Mouse (Mus musculus) forebrain, embryonic 13.5 days (tissue): ENCODE results near the gene Gsc2. TPM values are rescaled to one million over a fixed set of nuclear protein-coding genes. Genes with fewer than 3 reads are reported as not detected.

ENCODE experiments used
- ATAC-seq: fragments of 200-750 bp; cut with Nextera tagmentation; 2 replicates; pipeline ENCODE4 v1.8.0; 2017
- H3K27ac ChIP-seq: fragments of 300-500 bp; sonication (generic); 2 replicates; pipeline ENCODE4 v1.5.1; 2015; ENCODE audit warnings: inconsistent platforms, mild to moderate bottlenecking, moderate library complexity
- H3K27me3 ChIP-seq: fragments of 300-500 bp; sonication (generic); 2 replicates; pipeline ENCODE4 v1.6.1; 2015; ENCODE audit warnings: mild to moderate bottlenecking, inconsistent platforms
- H3K36me3 ChIP-seq: fragments of 300-500 bp; sonication (generic); 2 replicates; pipeline ENCODE4 v1.6.1; 2015; ENCODE audit warnings: mild to moderate bottlenecking, inconsistent platforms; ENCODE audit not compliant: poor library complexity, severe bottlenecking
- H3K4me1 ChIP-seq: fragments of 300-500 bp; sonication (generic); 2 replicates; pipeline ENCODE4 v1.6.1; 2015; ENCODE audit warnings: inconsistent platforms
- H3K4me2 ChIP-seq: fragments of 300-500 bp; sonication (generic); 2 replicates; pipeline ENCODE4 v1.6.1; 2015; ENCODE audit warnings: inconsistent platforms, mild to moderate bottlenecking, moderate library complexity
- H3K4me3 ChIP-seq: fragments of 300-500 bp; sonication (generic); 2 replicates; pipeline ENCODE4 v1.5.1; 2015; ENCODE audit warnings: mild to moderate bottlenecking, inconsistent platforms
- H3K9ac ChIP-seq: fragments of 300-500 bp; sonication (generic); 2 replicates; pipeline ENCODE4 v1.6.1; 2015; ENCODE audit warnings: mild to moderate bottlenecking, inconsistent platforms
- H3K9me3 ChIP-seq: fragments of 300-500 bp; sonication (generic); replicated peaks from 2 replicates; pipeline ENCODE4 v1.6.1; 2016; ENCODE audit warnings: inconsistent platforms
- WGBS: fragments of 180-500 bp; shearing (Covaris S2); methylation state at CpG from one replicate; pipeline ENCODE4 v1.1.7; 2015; 5-methylcytosine and 5-hydroxymethylcytosine counted together
- polyA plus RNA-seq: library from polyadenylated mRNA; unstranded; fragments of >200 nt; fragmentation: Nextera tagmentation; extraction: Ambion mirVana; gene quantifications from 2 replicates; pipeline ENCODE4 v1.2.1, GENCODE M21; 2015

Gene Gsc2
- polyA plus RNA-seq, 1 experiment from 2014 or later = 0.32 TPM

DNA sequence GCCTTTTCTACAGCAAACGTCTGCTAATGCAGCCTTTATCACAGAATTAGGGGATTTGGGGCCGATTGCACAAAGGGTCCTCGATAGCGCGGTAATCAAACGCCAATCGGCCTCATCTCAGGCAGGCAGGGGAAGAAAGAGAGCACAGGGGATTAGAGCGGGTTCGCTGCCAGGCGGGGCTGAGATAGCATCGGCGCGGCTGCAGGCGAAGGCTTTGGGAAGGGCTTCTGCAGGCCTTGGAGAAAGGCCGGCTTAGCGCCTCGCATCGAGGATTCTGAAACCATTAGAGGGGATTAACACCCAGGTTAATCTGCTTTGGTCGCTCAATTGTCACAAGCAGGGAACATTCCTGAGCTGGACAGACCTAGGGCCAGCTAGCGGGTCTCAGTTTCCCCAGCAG is 5.7 kb upstream of the Gsc2 start:
- peaks cover 29% of the 10 kb centered on the region for H3K4me1 ChIP-seq
- H3K9me3 ChIP-seq = no peaks in the 10 kb centered on the region
- peaks cover 10% of the 10 kb centered on the region for H3K36me3 ChIP-seq
- ATAC-seq = no peak
- H3K9ac ChIP-seq = peak overlapping the region; percentile 49
- H3K27me3 ChIP-seq = peaks cover 38% of the 10 kb centered on the region
- H3K4me2 ChIP-seq = peak overlapping the region; percentile 98
- H3K27ac ChIP-seq = no peak overlapping the region
- no peak overlapping the region for H3K4me3 ChIP-seq
- WGBS = 4% methylated on average over 20 of the region's 20 CpGs

DNA sequence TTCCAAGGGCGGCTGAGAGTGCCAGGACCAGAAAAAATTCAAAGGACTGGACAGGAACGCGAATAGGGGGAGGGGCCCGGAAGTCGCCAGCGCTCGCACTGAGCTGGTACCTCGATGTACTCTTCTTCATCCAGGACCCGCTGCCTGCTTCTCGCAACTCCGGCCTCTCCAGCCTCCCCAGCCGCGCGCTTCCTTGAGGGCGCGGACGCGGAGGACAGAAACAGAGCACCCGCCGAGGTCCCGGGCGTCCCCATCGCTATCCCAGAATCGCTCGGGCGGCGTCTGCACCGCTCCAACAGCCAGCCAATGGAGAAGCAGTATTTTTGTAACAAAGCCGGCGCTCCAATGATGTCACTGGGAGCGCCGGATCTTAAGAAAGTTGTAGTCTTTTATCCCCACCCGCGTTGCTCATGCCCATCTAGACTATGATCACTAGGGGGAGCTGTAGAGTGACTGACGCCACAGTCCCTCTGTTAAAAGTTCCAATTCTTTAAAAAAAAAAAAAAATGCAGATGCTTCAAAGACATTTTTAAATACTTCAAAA is 3.7 kb downstream of the Gsc2 start, which contains the start of gene Ess2:
Gene Ess2 (minus strand): TSS at position 297 of the 544 bp plus-strand sequence.
- H3K9me3 ChIP-seq = no peaks in the 10 kb centered on the region
- under 1% methylated on average over 35 of the region's 35 CpGs for WGBS
- H3K36me3 ChIP-seq = peaks cover 34% of the 10 kb centered on the region
- peak within 1 kb of the TSS; percentile 52; the same call in 1 of the 2 replicates for H3K27ac ChIP-seq
- H3K4me2 ChIP-seq = peak within 1 kb of the TSS; percentile 97
- peaks cover 21% of the 10 kb centered on the region for H3K4me1 ChIP-seq
- H3K27me3 ChIP-seq = peaks cover 46% of the 10 kb centered on the region
- peak; percentile 97 for ATAC-seq
- peak within 1 kb of the TSS; percentile 78 for H3K4me3 ChIP-seq
- peak within 1 kb of the TSS; percentile 85 for H3K9ac ChIP-seq

DNA sequence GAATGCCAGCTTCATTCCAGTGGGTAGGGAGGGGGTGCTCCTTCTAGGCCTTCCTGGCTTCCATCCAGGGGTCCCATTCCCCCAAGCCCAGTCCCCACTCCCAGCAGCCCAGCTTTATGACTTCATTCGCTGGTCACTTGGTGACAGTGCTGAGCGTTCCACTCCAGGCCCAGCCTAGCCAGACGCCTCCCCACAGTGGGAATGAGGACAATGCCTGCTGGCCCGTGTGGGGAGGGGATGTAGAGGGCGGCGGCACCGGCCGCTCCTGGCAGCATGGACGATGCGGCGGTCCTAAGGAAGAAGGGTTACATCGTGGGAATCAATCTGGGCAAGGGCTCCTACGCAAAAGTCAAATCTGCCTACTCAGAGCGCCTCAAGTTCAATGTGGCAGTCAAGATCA is 16.4 kb downstream of the Gsc2 start, which contains the start of the genes Dgcr2 and Tssk2:
Gene Dgcr2 (minus strand): TSS at position 101 of the 400 bp plus-strand sequence.
Gene Tssk2 (plus strand): TSS at position 176 of the 400 bp plus-strand sequence.
- ATAC-seq = no peak
- 90% methylated on average over 14 of the region's 14 CpGs for WGBS
- peaks cover 52% of the 10 kb centered on the region for H3K36me3 ChIP-seq

DNA sequence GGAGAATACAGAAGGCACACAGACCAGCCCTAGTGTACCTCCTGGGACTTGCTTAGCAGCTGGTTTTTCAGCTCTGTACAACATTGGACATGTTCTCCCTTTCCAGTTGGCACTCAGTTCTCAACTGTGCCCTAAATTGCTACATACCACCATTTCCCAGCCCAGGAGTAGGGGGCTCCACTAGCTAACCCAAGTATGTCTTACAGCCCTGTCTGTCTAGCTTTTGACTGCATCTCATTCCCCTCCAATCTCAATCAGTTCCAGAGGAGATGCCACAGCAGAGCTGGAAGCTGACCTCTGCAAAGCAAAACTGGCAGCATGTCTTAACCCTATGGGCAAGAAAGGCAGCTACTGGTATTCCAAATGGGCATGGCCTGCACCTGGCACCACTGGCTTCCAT is 18.8 kb downstream of the Gsc2 start:
- no peak for ATAC-seq
- Histone ChIP-seq H3K9ac (no peak overlapping the region), H3K27ac (no peak overlapping the region), H3K36me3 (peaks cover 28% of the 10 kb centered on the region), H3K4me3 (no peak overlapping the region), H3K9me3 (no peaks in the 10 kb centered on the region), H3K27me3 (0 out of 2 replicates have a peak, but pooled peaks cover 3% of the 10 kb centered on the region), H3K4me1 (peaks cover 10% of the 10 kb centered on the region), H3K4me2 (no peak overlapping the region)

More for the DNA sequence above, 16.4 kb downstream of the Gsc2 start, which contains the start of the genes Dgcr2 and Tssk2:
- Histone ChIP-seq H3K9me3 (no peaks in the 10 kb centered on the region), H3K4me3 (no peak within 1 kb of the TSS), H3K27me3 (0 out of 2 replicates have a peak, but pooled peaks cover 3% of the 10 kb centered on the region), H3K9ac (no peak within 1 kb of the TSS), H3K4me1 (no peaks in the 10 kb centered on the region), H3K4me2 (no peak within 1 kb of the TSS), H3K27ac (no peak within 1 kb of the TSS)

DNA sequence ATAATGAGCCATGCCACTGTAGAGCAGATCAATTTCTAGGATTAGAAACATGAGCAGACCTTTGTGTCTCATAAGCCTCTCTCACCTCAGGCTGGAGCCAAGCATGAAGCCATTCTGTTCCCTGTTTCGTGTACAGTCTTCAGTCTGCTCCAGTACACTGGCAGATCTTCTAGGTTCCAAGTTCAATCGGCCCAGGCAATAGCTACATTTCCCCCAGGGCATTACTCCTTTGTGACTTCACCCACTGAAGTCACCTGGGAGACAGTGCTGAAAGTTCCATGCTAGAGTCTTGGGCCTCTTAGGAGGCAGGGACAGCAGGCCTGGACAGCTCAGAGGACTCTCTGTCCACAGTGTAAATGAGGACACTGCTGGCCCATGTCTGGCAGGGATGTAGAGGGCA is 20.9 kb downstream of the Gsc2 start, which contains the start of gene Tssk1:
Gene Tssk1 (plus strand): TSS at position 301 of the 400 bp plus-strand sequence.
- Histone ChIP-seq H3K27ac (no peak within 1 kb of the TSS), H3K4me3 (no peak within 1 kb of the TSS), H3K4me2 (no peak within 1 kb of the TSS), H3K9me3 (no peaks in the 10 kb centered on the region), H3K9ac (no peak within 1 kb of the TSS), H3K27me3 (0 out of 2 replicates have a peak, but pooled peaks cover 3% of the 10 kb centered on the region), H3K4me1 (peaks cover 26% of the 10 kb centered on the region), H3K36me3 (peaks cover 7% of the 10 kb centered on the region)
- no peak for ATAC-seq
- WGBS = 91% methylated on average over 2 of the region's 2 CpGs

DNA sequence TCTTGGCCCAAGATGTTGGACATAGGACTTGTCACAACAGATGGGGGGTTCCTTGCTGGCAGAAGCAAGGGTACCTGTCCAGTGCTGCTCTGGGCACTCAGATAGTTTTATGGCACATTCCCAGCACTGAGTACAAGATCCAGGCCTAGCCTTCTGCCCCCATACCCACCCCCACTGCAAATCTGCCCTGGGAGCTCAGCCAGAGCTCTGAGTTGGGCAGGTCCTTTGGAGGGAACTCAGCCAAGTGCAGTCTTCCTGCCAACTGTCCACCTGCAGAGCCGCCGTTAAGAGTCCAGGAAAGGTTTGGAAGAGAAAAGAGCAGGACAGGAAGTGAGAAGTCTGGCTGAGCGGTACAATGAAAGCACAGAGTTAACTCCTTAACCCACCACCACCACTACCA is 22.3 kb downstream of the Gsc2 start:
- H3K27me3 ChIP-seq = 0 out of 2 replicates have a peak, but pooled peaks cover 3% of the 10 kb centered on the region
- H3K4me3 ChIP-seq = no peak overlapping the region
- H3K9me3 ChIP-seq = no peaks in the 10 kb centered on the region
- 71% methylated on average over 3 of the region's 3 CpGs for WGBS
- peaks cover 26% of the 10 kb centered on the region for H3K4me1 ChIP-seq
- no peak overlapping the region for H3K27ac ChIP-seq
- no peaks in the 10 kb centered on the region for H3K36me3 ChIP-seq
- H3K4me2 ChIP-seq = no peak overlapping the region; the same call in 1 of the 2 replicates
- ATAC-seq = no peak
- H3K9ac ChIP-seq = no peak overlapping the region

DNA sequence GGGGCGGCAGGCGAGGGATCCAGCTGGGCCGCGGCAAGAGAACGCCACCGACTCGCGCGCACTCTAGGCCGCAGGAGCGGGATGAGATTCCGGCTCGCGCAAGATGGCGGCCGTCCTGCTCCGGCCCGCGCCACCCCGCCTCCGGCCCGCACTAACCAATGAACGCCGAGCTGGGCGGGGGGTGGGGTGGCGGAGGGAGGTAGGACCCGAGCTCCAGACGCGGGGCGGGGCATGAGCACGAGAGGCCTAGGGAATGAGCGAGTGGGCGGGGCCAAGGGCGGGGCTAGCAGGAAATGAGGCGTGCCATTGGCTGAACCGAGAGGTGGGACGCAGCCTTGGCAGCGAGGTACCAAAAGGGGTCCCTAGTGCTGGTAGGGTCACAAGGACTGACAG is 23.3 kb downstream of the Gsc2 start, which contains the start of gene Gm20518:
Gene Gm20518 (minus strand): TSS at position 105 of the 393 bp plus-strand sequence.
- peak within 1 kb of the TSS; percentile 73 for H3K4me2 ChIP-seq
- H3K4me1 ChIP-seq = peaks cover 30% of the 10 kb centered on the region
- ATAC-seq = peak; percentile 97
- peak within 1 kb of the TSS; percentile 94 for H3K27ac ChIP-seq
- H3K36me3 ChIP-seq = no peaks in the 10 kb centered on the region
- 2% methylated on average over 38 of the region's 38 CpGs for WGBS
- 0 out of 2 replicates have a peak, but pooled peaks cover 3% of the 10 kb centered on the region for H3K27me3 ChIP-seq
- H3K9ac ChIP-seq = peak within 1 kb of the TSS; percentile 97
- H3K4me3 ChIP-seq = peak within 1 kb of the TSS; percentile 95
- H3K9me3 ChIP-seq = no peaks in the 10 kb centered on the region

DNA sequence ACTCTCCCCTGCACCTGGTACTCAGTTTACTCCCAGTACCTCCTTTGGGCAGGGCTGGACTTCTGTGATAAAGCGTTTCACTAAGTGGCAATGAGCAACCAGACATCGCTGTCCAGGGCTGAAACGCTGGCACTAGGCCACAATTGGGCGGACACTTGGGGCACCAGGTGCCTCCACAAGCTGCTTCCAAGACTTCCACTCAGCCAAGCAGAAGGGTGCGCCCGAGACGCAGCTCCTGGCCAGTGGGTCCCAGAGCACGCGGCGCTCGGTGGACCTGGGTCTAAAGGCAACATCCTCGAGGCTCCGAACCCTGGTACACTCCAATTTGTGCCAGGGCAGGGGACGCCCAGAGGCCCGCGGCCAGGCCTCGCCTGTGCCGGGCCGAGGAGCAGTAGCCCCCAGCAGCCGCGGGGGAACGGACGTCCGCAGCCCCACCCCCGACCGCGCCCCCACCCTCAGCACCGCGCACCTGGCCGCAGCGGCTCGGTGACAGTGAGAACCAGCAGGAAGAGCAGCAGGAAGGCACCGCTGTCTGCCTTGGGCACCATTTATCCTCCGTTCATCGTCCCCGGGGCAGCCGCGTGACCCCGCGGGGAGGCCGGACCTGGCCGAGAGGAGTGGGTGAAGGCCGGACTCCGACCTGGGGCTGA is 23.8 kb downstream of the Gsc2 start:
- Histone ChIP-seq H3K4me2 (peak overlapping the region; percentile 73), H3K4me1 (peaks cover 33% of the 10 kb centered on the region), H3K27me3 (0 out of 2 replicates have a peak, but pooled peaks cover 3% of the 10 kb centered on the region), H3K4me3 (peak overlapping the region; percentile 95), H3K36me3 (no peaks in the 10 kb centered on the region), H3K9me3 (no peaks in the 10 kb centered on the region), H3K9ac (peak overlapping the region; percentile 97), H3K27ac (peak overlapping the region; percentile 94)
- 1% methylated on average over 44 of the region's 44 CpGs for WGBS
- peak; percentile 59 for ATAC-seq

DNA sequence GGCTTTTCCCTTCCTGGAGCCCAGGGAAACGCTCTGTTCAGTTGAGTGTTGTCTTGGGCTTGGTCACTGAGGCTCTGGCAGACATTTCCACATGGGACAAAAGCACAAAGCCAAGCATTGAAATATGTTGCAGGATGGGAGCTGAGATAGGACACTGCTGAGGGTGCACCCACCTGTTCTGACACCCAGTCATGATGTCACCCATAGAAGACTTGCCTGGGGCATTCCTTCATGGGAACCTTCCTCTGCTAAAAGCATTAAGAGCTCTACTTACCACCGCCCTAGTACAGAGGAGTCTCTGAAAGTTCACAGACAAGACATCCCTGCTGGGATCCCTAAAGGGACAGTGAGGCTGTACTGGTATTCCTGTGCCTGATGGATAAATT is 24.5 kb downstream of the Gsc2 start:
- H3K4me1 ChIP-seq = peaks cover 36% of the 10 kb centered on the region
- H3K4me3 ChIP-seq = peak overlapping the region; percentile 95
- H3K27me3 ChIP-seq = 0 out of 2 replicates have a peak, but pooled peaks cover 3% of the 10 kb centered on the region
- no peaks in the 10 kb centered on the region for H3K36me3 ChIP-seq
- H3K27ac ChIP-seq = no peak overlapping the region
- no peak for ATAC-seq
- H3K9ac ChIP-seq = peak overlapping the region; percentile 97
- WGBS = 56% methylated on average over 2 of the region's 2 CpGs
- peak overlapping the region; percentile 73 for H3K4me2 ChIP-seq
- no peaks in the 10 kb centered on the region for H3K9me3 ChIP-seq

DNA sequence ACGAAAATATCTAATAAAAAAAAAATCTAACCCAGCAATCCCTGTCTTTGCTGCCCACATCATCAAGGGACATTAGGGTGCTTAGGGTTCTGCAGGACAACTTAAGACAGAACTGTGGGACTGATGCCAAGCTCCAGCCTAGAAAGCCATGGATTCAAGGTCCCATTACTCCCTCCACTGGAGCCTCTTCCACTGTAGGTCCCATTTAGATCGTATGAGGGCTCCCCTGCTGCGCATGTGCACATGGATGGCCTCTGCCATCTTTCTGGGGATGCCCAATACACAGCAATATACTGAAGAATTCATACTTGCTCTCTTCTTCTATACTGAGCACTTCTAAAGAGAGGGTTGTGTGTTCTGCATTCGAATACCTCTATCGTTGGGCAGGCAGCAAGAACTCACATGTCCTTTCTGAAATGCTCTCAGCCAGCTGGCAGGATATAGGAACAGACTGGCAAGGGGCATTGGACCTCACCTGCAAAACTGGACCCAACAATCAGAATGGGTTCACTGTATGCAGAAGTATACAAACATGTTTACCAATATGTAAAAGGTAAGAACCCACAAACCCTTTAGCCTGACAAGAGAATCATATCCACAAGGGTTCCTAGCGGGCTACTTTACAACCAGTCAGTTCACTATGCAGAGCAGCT is 25.0 kb downstream of the Gsc2 start:
- 0 out of 2 replicates have a peak, but pooled peaks cover 3% of the 10 kb centered on the region for H3K27me3 ChIP-seq
- H3K4me1 ChIP-seq = peaks cover 36% of the 10 kb centered on the region
- no peaks in the 10 kb centered on the region for H3K36me3 ChIP-seq
- peak overlapping the region; percentile 73 for H3K4me2 ChIP-seq
- peak overlapping the region; percentile 95 for H3K4me3 ChIP-seq
- H3K27ac ChIP-seq = no peak overlapping the region
- ATAC-seq = no peak
- H3K9ac ChIP-seq = peak overlapping the region; percentile 97
- H3K9me3 ChIP-seq = no peaks in the 10 kb centered on the region
- 80% methylated on average over 6 of the region's 6 CpGs for WGBS

DNA sequence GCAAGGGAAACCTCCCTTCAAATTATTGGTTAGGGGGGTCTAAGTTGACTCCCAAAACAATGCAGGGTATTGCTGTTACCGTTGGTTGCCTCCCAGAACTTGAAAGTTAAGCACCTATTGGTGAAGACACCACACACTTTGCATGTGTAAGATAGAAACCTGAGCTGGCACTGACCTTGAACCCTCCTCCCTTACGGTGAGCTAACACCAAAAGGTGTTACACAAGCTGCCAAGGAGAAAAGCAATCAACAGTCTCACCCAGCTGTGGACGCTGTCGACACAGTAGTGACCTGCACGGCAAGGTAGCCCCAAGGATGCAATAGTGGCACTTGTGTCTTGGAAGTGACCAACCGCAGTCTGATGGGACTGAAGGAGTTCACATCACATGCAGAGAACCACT is 30.7 kb downstream of the Gsc2 start:
- ATAC-seq = no peak
- Histone ChIP-seq H3K4me2 (no peak overlapping the region), H3K27ac (no peak overlapping the region), H3K9ac (no peak overlapping the region), H3K4me1 (peaks cover 13% of the 10 kb centered on the region; the same call in 1 of the 2 replicates), H3K36me3 (peaks cover 29% of the 10 kb centered on the region), H3K4me3 (no peak overlapping the region), H3K27me3 (no peaks in the 10 kb centered on the region), H3K9me3 (no peaks in the 10 kb centered on the region)
- 88% methylated on average over 6 of the region's 6 CpGs for WGBS

DNA sequence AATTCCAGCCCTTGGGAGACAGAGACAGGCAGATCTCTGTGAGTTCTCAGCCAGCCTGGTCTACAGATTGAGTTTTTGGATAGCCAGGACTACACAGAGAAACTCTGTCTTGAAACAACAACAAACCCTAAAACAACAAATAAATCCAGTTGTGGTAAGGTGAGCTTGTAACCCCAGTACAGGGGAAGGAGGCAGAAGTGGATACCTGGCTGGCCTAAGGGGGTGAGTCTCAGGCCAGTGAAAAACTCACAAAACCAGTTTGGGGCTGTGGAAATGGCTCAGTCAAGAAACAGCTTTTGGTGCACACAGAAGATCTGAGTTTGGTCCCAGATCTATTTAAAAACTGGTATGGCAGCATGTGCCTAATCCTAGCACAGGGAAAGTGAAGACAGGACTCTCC is 32.7 kb downstream of the Gsc2 start:
- no peaks in the 10 kb centered on the region for H3K9me3 ChIP-seq
- H3K27me3 ChIP-seq = no peaks in the 10 kb centered on the region
- no peak overlapping the region for H3K9ac ChIP-seq
- H3K4me1 ChIP-seq = peaks cover 13% of the 10 kb centered on the region; the same call in 1 of the 2 replicates
- peaks cover 39% of the 10 kb centered on the region for H3K36me3 ChIP-seq
- H3K27ac ChIP-seq = no peak overlapping the region
- H3K4me3 ChIP-seq = no peak overlapping the region
- H3K4me2 ChIP-seq = no peak overlapping the region
- no peak for ATAC-seq
